Mouse (Mus musculus): ENCODE results near the gene Baz2b. TPM values are rescaled to one million over a fixed set of nuclear protein-coding genes. Genes with fewer than 3 reads are reported as not detected.

The Baz2b gene
- total and polyA plus RNA-seq, 2 experiments from 2014 or later, result 72.3 to 89.3 TPM

- no peak for TF ChIP-seq CTCF (IDR thresholded peaks at IDR 0.05)
- H3K4me1 ChIP-seq (ENCODE audit: insufficient read depth, low read length), result no peaks in the 10 kb centered on the region
- H3K4me2 ChIP-seq (ENCODE audit: low read depth, low read length, poor library complexity, severe bottlenecking), result no peak overlapping the region
- H3K27me3 ChIP-seq (ENCODE audit: insufficient read depth, low read length), result no peaks in the 10 kb centered on the region
- H3K4me3 ChIP-seq (ENCODE audit: low read depth, low read length), result no peak overlapping the region
- H3K27ac ChIP-seq (ENCODE audit: low read depth, low read length), result no peak overlapping the region
- no peak overlapping the region for H3K9ac ChIP-seq (replicated peaks; ENCODE audit: low read length, poor library complexity, severe bottlenecking)
- no peak for ATAC-seq (ENCODE audit: low FRiP score)
- 87% methylated on average over 9 of the region's 9 CpGs for WGBS
- DNase-seq (ENCODE audit: low spot score), result no peak
- no peaks in the 10 kb centered on the region for H3K9me3 ChIP-seq (ENCODE audit: low read length)
- H3K36me3 ChIP-seq (ENCODE audit: insufficient read depth, low read length), result no peaks in the 10 kb centered on the region
Observed at GRCm38 (mm10) chr2:60049351-60049750, 160.3 kb downstream of the Baz2b start.

- Histone ChIP-seq H3K27me3 (ENCODE audit: insufficient read depth, low read length) (no peaks in the 10 kb centered on the region), H3K4me3 (ENCODE audit: low read depth, low read length) (no peak overlapping the region), H3K9me3 (ENCODE audit: low read length) (no peaks in the 10 kb centered on the region), H3K9ac (replicated peaks; ENCODE audit: low read length, poor library complexity, severe bottlenecking) (no peak overlapping the region), H3K27ac (ENCODE audit: low read depth, low read length) (no peak overlapping the region), H3K4me2 (ENCODE audit: low read depth, low read length, poor library complexity, severe bottlenecking) (no peak overlapping the region), H3K4me1 (ENCODE audit: insufficient read depth, low read length) (no peaks in the 10 kb centered on the region), H3K36me3 (ENCODE audit: insufficient read depth, low read length) (no peaks in the 10 kb centered on the region)
- no peak for TF ChIP-seq CTCF (IDR thresholded peaks at IDR 0.05)
- 80% methylated on average over 1 of the region's 1 CpGs for WGBS
- DNase-seq (ENCODE audit: low spot score) (no peak), ATAC-seq (ENCODE audit: low FRiP score) (no peak)
Observed at GRCm38 (mm10) chr2:60045995-60046394, 163.6 kb downstream of the Baz2b start.

- ATAC-seq (ENCODE audit: low FRiP score) (no peak), DNase-seq (ENCODE audit: low spot score) (no peak)
Observed at GRCm38 (mm10) chr2:60044988-60045387, 164.7 kb downstream of the Baz2b start.

GRCm38 (mm10) chr2:60044540-60044939 lies 165.1 kb downstream of the Baz2b start:
- TF ChIP-seq CTCF (IDR thresholded peaks at IDR 0.05), result peak; percentile 33; the same call in 1 of the 2 replicates
- Histone ChIP-seq H3K4me1 (ENCODE audit: insufficient read depth, low read length) (no peaks in the 10 kb centered on the region), H3K27ac (ENCODE audit: low read depth, low read length) (no peak overlapping the region), H3K9ac (replicated peaks; ENCODE audit: low read length, poor library complexity, severe bottlenecking) (no peak overlapping the region), H3K4me3 (ENCODE audit: low read depth, low read length) (no peak overlapping the region), H3K36me3 (ENCODE audit: insufficient read depth, low read length) (no peaks in the 10 kb centered on the region), H3K9me3 (ENCODE audit: low read length) (no peaks in the 10 kb centered on the region), H3K27me3 (ENCODE audit: insufficient read depth, low read length) (no peaks in the 10 kb centered on the region), H3K4me2 (ENCODE audit: low read depth, low read length, poor library complexity, severe bottlenecking) (no peak overlapping the region)
- DNase-seq (ENCODE audit: low spot score), result no peak
- ATAC-seq (ENCODE audit: low FRiP score), result no peak
- WGBS, result 79% methylated on average over 2 of the region's 2 CpGs

More at GRCm38 (mm10) chr2:60044988-60045387, 164.7 kb downstream of the Baz2b start:
- H3K27me3 ChIP-seq (ENCODE audit: insufficient read depth, low read length), result no peaks in the 10 kb centered on the region
- peak; percentile 38 for TF ChIP-seq CTCF (IDR thresholded peaks at IDR 0.05)
- no peak overlapping the region for H3K9ac ChIP-seq (replicated peaks; ENCODE audit: low read length, poor library complexity, severe bottlenecking)
- H3K4me2 ChIP-seq (ENCODE audit: low read depth, low read length, poor library complexity, severe bottlenecking), result no peak overlapping the region
- H3K27ac ChIP-seq (ENCODE audit: low read depth, low read length), result no peak overlapping the region
- no peaks in the 10 kb centered on the region for H3K4me1 ChIP-seq (ENCODE audit: insufficient read depth, low read length)
- no peaks in the 10 kb centered on the region for H3K9me3 ChIP-seq (ENCODE audit: low read length)
- no peak overlapping the region for H3K4me3 ChIP-seq (ENCODE audit: low read depth, low read length)
- H3K36me3 ChIP-seq (ENCODE audit: insufficient read depth, low read length), result no peaks in the 10 kb centered on the region

GRCm38 (mm10) chr2:60042699-60043098 lies 166.9 kb downstream of the Baz2b start:
- H3K9me3 ChIP-seq (ENCODE audit: low read length), result no peaks in the 10 kb centered on the region
- no peak for TF ChIP-seq CTCF (IDR thresholded peaks at IDR 0.05)
- 43% methylated on average over 12 of the region's 12 CpGs for WGBS
- no peak for ATAC-seq (ENCODE audit: low FRiP score)
- DNase-seq (ENCODE audit: low spot score), result peak; percentile 26
- H3K27me3 ChIP-seq (ENCODE audit: insufficient read depth, low read length), result no peaks in the 10 kb centered on the region
- H3K4me1 ChIP-seq (ENCODE audit: insufficient read depth, low read length), result no peaks in the 10 kb centered on the region
- no peak overlapping the region for H3K27ac ChIP-seq (ENCODE audit: low read depth, low read length)
- H3K9ac ChIP-seq (replicated peaks; ENCODE audit: low read length, poor library complexity, severe bottlenecking), result no peak overlapping the region; the same call in 1 of the 2 replicates
- H3K4me3 ChIP-seq (ENCODE audit: low read depth, low read length), result no peak overlapping the region
- no peaks in the 10 kb centered on the region for H3K36me3 ChIP-seq (ENCODE audit: insufficient read depth, low read length)
- peak overlapping the region; percentile 9; the same call in 1 of the 2 replicates for H3K4me2 ChIP-seq (ENCODE audit: low read depth, low read length, poor library complexity, severe bottlenecking)

GRCm38 (mm10) chr2:60041485-60042274 lies 168.0 kb downstream of the Baz2b start:
- ATAC-seq (ENCODE audit: low FRiP score) (no peak), DNase-seq (ENCODE audit: low spot score) (no peak)
- H3K4me2 ChIP-seq (ENCODE audit: low read depth, low read length, poor library complexity, severe bottlenecking), result no peak overlapping the region
- no peaks in the 10 kb centered on the region for H3K27me3 ChIP-seq (ENCODE audit: insufficient read depth, low read length)
- H3K9ac ChIP-seq (replicated peaks; ENCODE audit: low read length, poor library complexity, severe bottlenecking), result no peak overlapping the region
- H3K9me3 ChIP-seq (ENCODE audit: low read length), result no peaks in the 10 kb centered on the region
- no peak overlapping the region for H3K4me3 ChIP-seq (ENCODE audit: low read depth, low read length)
- WGBS, result 91% methylated on average over 4 of the region's 4 CpGs
- H3K27ac ChIP-seq (ENCODE audit: low read depth, low read length), result no peak overlapping the region
- H3K36me3 ChIP-seq (ENCODE audit: insufficient read depth, low read length), result no peaks in the 10 kb centered on the region
- TF ChIP-seq CTCF (IDR thresholded peaks at IDR 0.05), result peak; percentile 16; the same call in 1 of the 2 replicates
- H3K4me1 ChIP-seq (ENCODE audit: insufficient read depth, low read length), result no peaks in the 10 kb centered on the region
